Mouse (Mus musculus): ENCODE data around the gene Tfrc.

GRCm38 (mm10) chr16:32663231-32663858 lies 54.6 kb downstream of the Tfrc start:
- TF ChIP-seq POLR2A (IDR thresholded peaks at IDR 0.05; ENCODE audit: extremely low read depth, insufficient read depth, low read length), result no peak
- no peak for TF ChIP-seq CTCF (IDR thresholded peaks at IDR 0.05; ENCODE audit: low read depth, low read length)
